Mouse (Mus musculus) urinary bladder, postnatal 4 days (tissue): ENCODE measurements around the gene Tspan10.
A peak's percentile ranks its signal among the peaks of the same experiment; 100 is the strongest.
"Not testable (repeated sequence)": the region's sequence is repeated elsewhere in the genome, so short reads cannot be mapped to it uniquely, and the experiment has no call there.

Experiments used
- DNase-seq, 2 experiments: peaks; one replicate each; pipeline ENCODE4 v3.0.0; 2021 to 2022; ENCODE audit warnings: low spot score in 2 of 2

The Tspan10 gene

DNA sequence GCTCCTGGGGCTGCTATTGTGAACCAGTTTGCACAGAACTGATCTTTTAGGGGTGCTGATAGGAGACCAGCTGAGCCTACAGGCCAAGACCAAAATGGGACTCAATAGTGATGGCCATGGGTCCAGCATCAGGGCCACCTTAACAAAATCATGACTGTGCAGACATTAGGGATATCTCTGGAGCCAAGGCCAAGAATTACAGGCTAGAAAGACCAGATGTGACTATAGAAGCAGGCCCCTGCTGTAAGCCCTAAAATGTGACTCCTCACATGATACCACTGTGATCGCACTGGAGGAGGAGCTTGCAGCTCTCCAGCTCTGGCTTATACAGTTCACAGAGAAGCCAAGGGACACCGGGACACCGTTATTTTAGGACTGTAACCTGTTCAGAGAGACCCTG is at the start of gene Tspan10:
Tspan10 (plus strand) TSS at position 301 of the 400 bp plus-strand sequence.
- no peak for DNase-seq

DNA sequence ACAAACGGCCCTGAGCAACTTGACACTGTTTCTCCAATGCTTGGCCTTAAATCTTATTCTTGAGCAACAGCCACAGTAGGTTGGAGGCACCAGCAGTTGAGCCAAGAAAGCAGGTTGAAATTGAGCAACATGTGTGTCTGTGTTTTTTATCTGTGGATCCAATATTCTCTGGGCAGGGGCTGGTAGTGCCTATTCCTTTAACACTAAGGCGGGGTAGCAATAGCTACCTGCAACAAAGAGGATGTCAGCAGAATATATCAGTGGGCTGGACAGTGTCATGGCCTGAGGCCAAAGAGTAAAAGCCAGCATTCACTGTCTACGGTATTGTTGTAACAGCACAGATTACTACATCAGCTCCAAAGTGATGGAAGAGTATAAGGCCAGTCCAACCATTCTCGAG is 46.8 kb upstream of the Tspan10 start:
- DNase-seq, result no peak

DNA sequence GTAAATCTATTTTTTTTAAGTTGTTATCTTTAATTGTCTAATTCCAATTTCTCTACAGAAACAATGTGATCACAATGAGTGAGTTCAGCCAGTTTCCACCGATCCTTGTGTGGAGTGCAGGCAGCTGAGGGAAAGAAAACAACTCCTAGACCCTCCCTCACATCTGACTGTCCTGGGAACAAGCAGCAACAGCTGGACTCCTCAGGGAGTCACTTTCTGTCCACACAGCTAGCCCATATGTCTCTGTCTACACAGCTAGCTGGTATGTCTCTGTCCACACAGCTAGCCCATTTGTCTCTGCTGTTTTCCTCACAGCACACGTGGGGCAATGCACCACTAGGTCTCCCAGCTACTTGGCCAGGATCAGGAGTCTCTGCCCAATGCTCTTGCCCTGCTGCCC is 44.8 kb upstream of the Tspan10 start:
- DNase-seq, result no peak

- no peak for DNase-seq
Measured at GRCm38 (mm10) chr11:120399319-120399718, 43.1 kb upstream of the Tspan10 start.

- DNase-seq, result no peak
Measured at GRCm38 (mm10) chr11:120404814-120405213, 37.6 kb upstream of the Tspan10 start.

- no peak for DNase-seq
Measured at GRCm38 (mm10) chr11:120405867-120406266, 36.6 kb upstream of the Tspan10 start.

DNA sequence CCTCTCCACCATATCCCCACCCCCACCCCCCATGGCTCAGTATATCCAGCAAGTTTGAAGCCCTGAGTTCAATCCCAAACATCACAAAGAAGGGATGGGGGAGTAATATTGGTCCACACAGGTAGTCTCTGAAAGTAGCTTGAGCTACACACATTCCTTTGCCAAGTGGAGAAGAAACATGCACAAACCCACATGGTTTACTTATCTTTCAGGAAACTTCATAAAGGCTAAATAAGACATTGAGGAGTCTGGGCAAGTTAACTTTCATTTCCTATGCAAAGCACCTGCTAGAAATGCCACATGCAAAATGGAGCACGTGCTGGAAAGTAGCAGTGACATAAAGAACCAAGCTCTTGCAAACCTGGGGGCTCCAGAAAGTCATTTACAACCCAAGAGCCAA is 36.0 kb upstream of the Tspan10 start:
- no peak for DNase-seq

DNA sequence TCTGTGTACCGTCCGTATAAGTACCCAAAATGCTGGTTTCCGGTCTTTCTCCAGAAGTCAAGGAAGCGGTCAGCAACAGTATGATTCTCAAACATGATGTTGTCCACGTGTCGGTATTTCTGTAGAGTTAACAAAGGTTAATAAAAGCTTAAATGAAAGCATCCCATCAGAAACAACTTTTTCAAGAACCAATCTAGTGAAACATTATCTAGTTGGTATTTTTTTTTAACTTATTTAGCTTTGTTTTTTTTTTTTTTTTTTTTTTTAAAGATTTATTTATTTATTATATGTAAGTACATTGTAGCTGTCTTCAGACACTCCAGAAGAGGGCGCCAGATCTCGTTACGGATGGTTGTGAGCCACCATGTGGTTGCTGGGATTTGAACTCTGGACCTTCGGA is 28.8 kb upstream of the Tspan10 start:
- not testable (repeated sequence) for DNase-seq

GRCm38 (mm10) chr11:120417852-120418251 is 24.6 kb upstream of the Tspan10 start:
- DNase-seq, result no peak

- no peak for DNase-seq
Measured at GRCm38 (mm10) chr11:120418592-120418991, 23.9 kb upstream of the Tspan10 start.

GRCm38 (mm10) chr11:120422651-120423568 is 19.5 kb upstream of the Tspan10 start:
- peak in 1 of 2 experiments; percentile 25 for DNase-seq

- DNase-seq, result peak in 1 of 2 experiments; percentile 49
Measured at GRCm38 (mm10) chr11:120423569-120424295, 18.7 kb upstream of the Tspan10 start.

GRCm38 (mm10) chr11:120426727-120427126 is 15.7 kb upstream of the Tspan10 start:
- DNase-seq, result no peak

DNA sequence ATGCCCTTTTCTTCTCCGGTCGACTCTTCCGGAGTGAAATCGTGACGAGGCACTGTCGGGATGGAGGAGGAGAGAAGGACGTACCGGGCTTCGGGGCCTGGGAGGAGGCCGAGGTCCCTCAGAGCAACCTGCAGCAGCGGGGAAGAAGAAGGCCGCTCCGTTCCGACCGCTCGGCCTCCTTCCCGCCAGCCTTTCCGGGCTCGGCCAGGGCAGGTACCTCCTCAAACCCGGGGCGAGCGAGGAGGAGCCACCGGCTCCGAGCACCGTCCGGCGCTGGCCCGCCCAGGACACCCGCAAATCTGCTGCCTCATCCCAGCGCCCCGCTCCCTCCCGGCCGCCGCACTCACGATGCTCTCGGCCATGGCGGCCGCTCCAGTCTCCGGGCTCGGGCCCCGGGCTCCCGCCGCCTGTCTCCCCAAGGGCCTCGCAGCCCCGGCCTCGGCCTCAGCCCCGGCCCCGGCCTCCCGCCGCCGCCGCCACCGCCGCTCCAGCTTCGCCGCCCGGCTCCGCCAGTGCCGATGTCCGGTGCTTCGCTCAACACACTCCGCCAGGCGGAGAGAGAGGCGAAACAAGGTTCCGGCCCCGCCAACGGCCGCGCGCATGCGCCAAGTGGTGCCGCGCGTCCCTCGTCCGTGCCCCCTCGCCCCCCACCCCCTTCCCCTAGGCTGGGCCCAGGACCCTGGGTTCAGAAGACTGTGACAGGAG is 5.1 kb upstream of the Tspan10 start, which contains the start of gene Nploc4:
Nploc4 (minus strand) TSS at position 557 of the 705 bp plus-strand sequence.
- peak; percentile 89 to 90 for DNase-seq

- no peak for DNase-seq
Measured at GRCm38 (mm10) chr11:120437857-120438385, 4.5 kb upstream of the Tspan10 start.

DNA sequence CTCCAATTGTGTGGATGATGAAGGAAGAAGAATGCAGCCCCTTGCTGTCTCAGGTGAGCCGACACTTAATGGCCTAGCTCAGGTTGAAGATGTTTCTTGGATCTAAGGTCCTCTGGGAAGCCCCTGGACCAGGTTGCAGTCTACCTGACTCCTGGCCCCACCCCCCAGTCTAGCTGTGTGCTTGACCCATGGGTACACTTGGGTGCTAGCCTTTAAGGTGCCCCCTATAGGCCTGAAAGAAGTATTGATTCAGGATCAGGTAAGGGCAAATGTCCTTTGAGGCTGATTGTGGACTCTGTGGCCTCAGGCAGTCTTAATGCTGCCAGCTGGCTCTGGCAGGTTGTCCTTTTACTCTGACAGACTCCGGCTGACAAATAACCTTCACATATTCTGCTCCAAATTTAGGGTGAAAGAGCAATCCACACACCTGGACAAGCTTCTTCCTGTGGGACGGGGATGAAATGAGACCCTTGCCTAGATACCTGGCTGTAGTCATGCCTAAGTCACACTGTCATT is 379 bp downstream of the Tspan10 start:
- DNase-seq, result no peak

DNA sequence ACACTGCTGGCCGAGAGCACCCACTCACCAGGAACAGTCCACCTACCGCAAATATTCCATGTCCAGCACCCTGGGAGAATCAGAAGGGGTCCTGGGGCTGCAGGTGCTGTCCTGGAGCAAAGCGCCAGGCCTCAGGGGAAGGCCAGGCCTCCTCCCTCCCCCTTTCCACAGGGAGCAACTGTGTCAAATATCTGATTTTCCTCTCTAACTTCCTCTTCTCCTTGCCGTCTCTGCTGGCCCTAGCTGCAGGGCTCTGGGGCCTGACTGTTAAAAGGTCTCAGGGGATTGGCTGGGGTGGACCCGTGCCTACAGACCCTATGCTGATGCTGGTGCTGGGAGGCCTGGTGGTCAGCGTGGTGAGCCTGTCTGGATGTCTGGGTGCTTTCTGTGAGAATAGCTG is 1.7 kb downstream of the Tspan10 start:
- DNase-seq, result no peak

DNA sequence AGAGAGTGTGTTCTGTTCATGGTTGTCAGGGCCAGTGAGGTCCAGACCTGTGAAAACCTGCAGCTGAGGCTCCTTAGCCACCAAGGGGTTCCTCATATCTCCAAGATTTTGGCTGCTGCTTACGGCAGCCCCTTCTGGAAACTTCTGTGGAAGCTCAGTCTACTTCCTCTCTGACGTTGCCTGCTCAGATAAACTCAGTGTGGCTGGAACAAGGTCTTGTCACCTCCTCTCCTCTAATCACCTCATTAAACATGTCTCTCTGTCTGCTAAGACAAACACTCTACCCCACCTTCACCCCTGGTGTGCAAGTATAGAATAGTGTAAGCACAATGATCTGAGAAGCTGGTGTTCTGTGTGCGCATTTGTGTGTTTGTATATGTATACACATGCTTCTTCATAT is 3.0 kb downstream of the Tspan10 start:
- DNase-seq, result no peak

DNA sequence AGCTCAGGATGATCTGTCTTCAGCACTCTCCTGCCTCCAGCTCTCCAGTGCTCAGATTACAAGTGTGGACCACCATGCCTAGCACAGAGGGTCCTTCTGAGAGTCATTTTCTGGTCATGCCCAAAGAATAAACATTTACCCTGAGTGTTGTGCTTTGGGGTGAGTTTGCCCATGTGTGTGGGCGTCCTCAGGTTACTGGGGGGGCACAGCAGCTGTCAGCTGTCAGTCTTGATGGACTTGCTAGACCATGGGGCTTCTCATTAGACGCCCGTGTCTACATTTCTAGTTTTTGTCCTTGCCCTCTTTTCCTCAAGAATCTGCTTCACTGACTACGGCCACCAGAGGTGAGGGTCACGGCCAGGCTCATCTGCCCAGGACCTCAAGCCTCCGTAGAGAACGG is 4.7 kb downstream of the Tspan10 start:
- DNase-seq, result no peak

DNA sequence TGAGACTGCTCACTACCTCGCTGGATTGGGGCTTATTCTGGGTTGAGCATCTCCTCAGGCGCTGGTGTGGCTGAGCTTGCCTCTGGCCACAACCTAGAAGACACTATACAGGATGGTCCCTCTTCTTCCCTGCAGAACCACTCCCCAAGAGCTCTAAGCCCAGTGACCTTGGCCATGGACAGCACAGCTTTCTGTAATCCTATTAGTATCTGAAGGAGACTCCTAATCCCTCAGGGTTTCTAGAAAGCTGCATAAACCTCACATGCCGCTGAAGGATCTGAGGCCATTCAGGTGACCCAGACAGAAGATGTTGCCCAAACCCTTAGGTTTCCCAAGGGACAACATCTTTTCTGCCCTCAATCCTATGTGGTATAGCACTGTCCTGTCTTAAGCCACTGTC is 9.8 kb downstream of the Tspan10 start:
- DNase-seq, result no peak

GRCm38 (mm10) chr11:120453306-120453705 is 10.9 kb downstream of the Tspan10 start, which contains the start of gene Pde6g:
Pde6g (minus strand) TSS chr11:120453500.
- DNase-seq, result no peak

- no peak for DNase-seq
Measured at GRCm38 (mm10) chr11:120454965-120455364, 12.5 kb downstream of the Tspan10 start.
